Mouse (Mus musculus): ENCODE results near the gene H2afy2. TPM values are rescaled to one million over a fixed set of nuclear protein-coding genes. Genes with fewer than 3 reads are reported as not detected.

H2afy2 gene
- polyA plus RNA-seq, 1 experiment from 2014 or later, result 188 TPM

DNA sequence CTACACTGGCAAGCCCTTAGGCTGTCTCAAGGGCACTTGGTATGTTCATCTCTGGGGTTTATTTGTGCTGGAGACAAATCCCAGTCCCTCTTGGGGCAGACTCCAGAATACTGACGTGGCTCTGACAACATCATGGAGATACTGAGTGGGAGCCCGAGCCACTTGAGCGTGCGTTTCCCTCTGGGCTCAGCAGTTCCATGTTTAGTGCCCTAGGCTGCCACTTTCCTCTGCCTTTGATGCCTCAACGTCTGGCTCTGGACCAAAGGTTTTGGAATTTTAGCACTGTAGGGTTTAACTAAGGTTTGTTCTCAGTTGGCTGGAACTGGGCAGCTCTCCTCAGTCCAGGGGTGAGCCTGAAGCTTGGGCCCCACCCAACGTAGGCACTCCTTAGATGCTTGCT is 60.7 kb downstream of the H2afy2 start:
- WGBS, result 73% methylated on average over 6 of the region's 6 CpGs
- no peak for ATAC-seq
- DNase-seq (ENCODE audit: low spot score), result no peak

GRCm38 (mm10) chr10:61722215-61722614 is 61.7 kb downstream of the H2afy2 start:
- H3K4me2 ChIP-seq (ENCODE audit: low read length), result no peak overlapping the region
- DNase-seq (ENCODE audit: low spot score) (no peak), ATAC-seq (no peak)
- H3K4me3 ChIP-seq (ENCODE audit: low read depth, low read length), result no peak overlapping the region
- no peaks in the 10 kb centered on the region for H3K36me3 ChIP-seq (ENCODE audit: control insufficient read depth, insufficient read depth, low read length)
- no peaks in the 10 kb centered on the region for H3K9me3 ChIP-seq (replicated peaks; ENCODE audit: control insufficient read depth, low read length)
- no peaks in the 10 kb centered on the region for H3K4me1 ChIP-seq (ENCODE audit: control insufficient read depth, insufficient read depth, low read length)
- 87% methylated on average over 3 of the region's 3 CpGs for WGBS
- no peak overlapping the region for H3K9ac ChIP-seq (ENCODE audit: low read length)
- no peak overlapping the region for H3K27ac ChIP-seq (ENCODE audit: low read depth, low read length)
- H3K27me3 ChIP-seq (replicated peaks; ENCODE audit: control insufficient read depth, insufficient read depth, low read length), result no peaks in the 10 kb centered on the region

More for the DNA sequence above, 60.7 kb downstream of the H2afy2 start:
- H3K27me3 ChIP-seq (replicated peaks; ENCODE audit: control insufficient read depth, insufficient read depth, low read length), result no peaks in the 10 kb centered on the region
- H3K4me1 ChIP-seq (ENCODE audit: control insufficient read depth, insufficient read depth, low read length), result no peaks in the 10 kb centered on the region
- no peaks in the 10 kb centered on the region for H3K36me3 ChIP-seq (ENCODE audit: control insufficient read depth, insufficient read depth, low read length)
- H3K4me3 ChIP-seq (ENCODE audit: low read depth, low read length), result no peak overlapping the region
- no peaks in the 10 kb centered on the region for H3K9me3 ChIP-seq (replicated peaks; ENCODE audit: control insufficient read depth, low read length)
- H3K27ac ChIP-seq (ENCODE audit: low read depth, low read length), result no peak overlapping the region
- H3K9ac ChIP-seq (ENCODE audit: low read length), result no peak overlapping the region
- H3K4me2 ChIP-seq (ENCODE audit: low read length), result no peak overlapping the region

- no peak overlapping the region for H3K4me2 ChIP-seq (ENCODE audit: low read length)
- H3K27me3 ChIP-seq (replicated peaks; ENCODE audit: control insufficient read depth, insufficient read depth, low read length), result no peaks in the 10 kb centered on the region
- 88% methylated on average over 7 of the region's 7 CpGs for WGBS
- no peaks in the 10 kb centered on the region for H3K9me3 ChIP-seq (replicated peaks; ENCODE audit: control insufficient read depth, low read length)
- no peak for ATAC-seq
- H3K4me1 ChIP-seq (ENCODE audit: control insufficient read depth, insufficient read depth, low read length), result peaks cover 3% of the 10 kb centered on the region; the same call in 1 of the 2 replicates
- H3K36me3 ChIP-seq (ENCODE audit: control insufficient read depth, insufficient read depth, low read length), result no peaks in the 10 kb centered on the region
- no peak overlapping the region for H3K9ac ChIP-seq (ENCODE audit: low read length)
- DNase-seq (ENCODE audit: low spot score), result no peak
- no peak overlapping the region for H3K27ac ChIP-seq (ENCODE audit: low read depth, low read length)
- no peak overlapping the region for H3K4me3 ChIP-seq (ENCODE audit: low read depth, low read length)
Measured at GRCm38 (mm10) chr10:61720331-61720730, 63.6 kb downstream of the H2afy2 start.

DNA sequence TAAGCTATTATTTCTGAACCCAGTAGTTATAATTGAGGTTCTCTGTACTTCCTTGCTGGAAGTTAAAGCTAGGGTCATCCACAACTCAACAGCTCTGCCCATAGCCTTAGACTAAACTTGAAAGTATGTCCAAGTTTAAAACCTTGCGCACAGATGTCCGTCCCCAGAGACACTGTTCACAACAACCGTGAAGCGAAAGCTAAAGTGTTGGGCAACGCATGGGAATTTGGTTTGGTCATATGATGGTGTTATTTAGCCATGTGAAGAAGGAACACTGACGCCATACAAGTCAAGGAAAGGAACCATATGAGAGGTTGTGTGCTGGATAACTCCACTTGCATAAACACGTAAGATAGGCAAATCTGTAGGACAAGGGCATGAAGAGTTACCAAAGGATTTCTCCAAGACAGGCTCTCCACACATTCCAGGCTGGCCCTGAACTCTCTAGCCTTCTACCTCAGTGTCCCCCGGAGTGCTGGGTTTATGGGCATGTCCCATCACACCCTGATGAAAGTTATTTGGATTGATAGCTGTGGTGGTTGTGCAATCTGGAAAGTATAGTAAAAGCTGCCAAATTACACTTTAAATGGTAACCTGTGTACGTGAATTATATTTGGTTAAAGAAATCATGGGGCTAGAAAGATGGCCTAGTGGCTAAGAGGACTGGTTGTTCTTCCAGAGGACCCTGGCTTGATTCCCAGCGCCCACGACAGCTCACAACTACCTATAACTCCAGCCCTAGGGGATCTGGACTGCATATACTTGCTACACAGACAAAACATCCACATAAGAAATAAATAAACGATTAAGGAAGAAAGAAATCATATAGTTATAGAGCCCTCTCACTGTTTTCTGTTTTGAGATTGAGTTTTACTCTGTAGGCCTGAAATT is 66.3 kb downstream of the H2afy2 start:
- Histone ChIP-seq H3K36me3 (ENCODE audit: control insufficient read depth, insufficient read depth, low read length) (no peaks in the 10 kb centered on the region), H3K4me1 (ENCODE audit: control insufficient read depth, insufficient read depth, low read length) (peaks cover 3% of the 10 kb centered on the region; the same call in 1 of the 2 replicates), H3K4me3 (ENCODE audit: low read depth, low read length) (no peak overlapping the region), H3K4me2 (ENCODE audit: low read length) (no peak overlapping the region), H3K9me3 (replicated peaks; ENCODE audit: control insufficient read depth, low read length) (no peaks in the 10 kb centered on the region), H3K27me3 (replicated peaks; ENCODE audit: control insufficient read depth, insufficient read depth, low read length) (no peaks in the 10 kb centered on the region), H3K9ac (ENCODE audit: low read length) (no peak overlapping the region), H3K27ac (ENCODE audit: low read depth, low read length) (no peak overlapping the region)
- ATAC-seq (no peak), DNase-seq (ENCODE audit: low spot score) (no peak)
- 90% methylated on average over 12 of the region's 12 CpGs for WGBS

DNA sequence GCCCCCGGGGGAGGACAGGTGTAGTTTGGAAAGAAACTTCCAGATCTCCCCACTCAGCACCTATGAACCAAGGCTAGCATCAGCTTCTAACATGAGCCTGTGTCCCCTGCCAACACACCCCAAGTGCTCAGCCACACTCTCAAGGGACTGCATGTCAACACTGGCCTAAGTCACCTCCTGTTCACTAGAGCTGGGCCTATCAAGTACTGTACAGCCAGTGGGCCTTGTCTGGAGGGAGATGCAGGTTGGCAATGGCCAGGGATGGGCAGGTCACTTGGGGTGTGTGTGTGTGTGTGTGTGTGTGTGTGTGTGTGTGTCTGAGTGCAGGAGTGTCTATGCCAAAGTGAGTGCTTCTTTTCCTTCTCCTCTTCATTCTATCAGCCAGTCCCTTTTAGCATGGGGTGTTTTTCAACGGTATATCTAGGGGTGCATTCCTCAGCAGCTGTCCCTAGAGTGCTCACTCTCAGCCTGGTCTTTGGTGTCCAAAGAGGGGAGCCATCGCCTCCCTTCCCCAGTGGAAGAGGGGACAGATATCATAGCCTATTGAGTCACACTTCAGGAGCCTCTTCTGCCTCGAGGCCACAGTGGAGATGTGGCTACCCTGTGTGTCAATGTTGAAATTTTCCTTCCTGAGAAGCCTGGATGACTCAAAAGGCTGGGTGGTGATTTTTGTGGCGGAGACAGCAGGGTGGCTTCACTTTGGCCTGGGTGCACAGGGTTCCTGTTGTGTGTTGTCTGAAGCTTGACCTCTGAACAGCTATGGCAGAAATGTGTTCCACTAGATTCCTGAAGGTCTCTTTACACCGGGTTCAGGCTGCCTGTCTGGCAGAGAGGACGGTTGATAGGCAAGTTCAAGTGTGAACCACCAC is 67.7 kb downstream of the H2afy2 start:
- 73% methylated on average over 7 of the region's 7 CpGs for WGBS
- ATAC-seq, result no peak
- Histone ChIP-seq H3K9me3 (replicated peaks; ENCODE audit: control insufficient read depth, low read length) (no peaks in the 10 kb centered on the region), H3K27me3 (replicated peaks; ENCODE audit: control insufficient read depth, insufficient read depth, low read length) (no peaks in the 10 kb centered on the region), H3K27ac (ENCODE audit: low read depth, low read length) (no peak overlapping the region), H3K4me1 (ENCODE audit: control insufficient read depth, insufficient read depth, low read length) (peaks cover 3% of the 10 kb centered on the region; the same call in 1 of the 2 replicates), H3K9ac (ENCODE audit: low read length) (no peak overlapping the region), H3K36me3 (ENCODE audit: control insufficient read depth, insufficient read depth, low read length) (no peaks in the 10 kb centered on the region), H3K4me2 (ENCODE audit: low read length) (peak overlapping the region; percentile 78; the same call in 1 of the 2 replicates), H3K4me3 (ENCODE audit: low read depth, low read length) (no peak overlapping the region)
- no peak for DNase-seq (ENCODE audit: low spot score)

- DNase-seq (ENCODE audit: low spot score) (no peak), ATAC-seq (peak; percentile 34; the same call in 1 of the 2 replicates)
- Histone ChIP-seq H3K9ac (ENCODE audit: low read length) (peak overlapping the region; percentile 55), H3K27me3 (replicated peaks; ENCODE audit: control insufficient read depth, insufficient read depth, low read length) (no peaks in the 10 kb centered on the region), H3K4me3 (ENCODE audit: low read depth, low read length) (peak overlapping the region; percentile 42), H3K4me2 (ENCODE audit: low read length) (peak overlapping the region; percentile 78), H3K4me1 (ENCODE audit: control insufficient read depth, insufficient read depth, low read length) (peaks cover 3% of the 10 kb centered on the region; the same call in 1 of the 2 replicates), H3K9me3 (replicated peaks; ENCODE audit: control insufficient read depth, low read length) (no peaks in the 10 kb centered on the region), H3K27ac (ENCODE audit: low read depth, low read length) (no peak overlapping the region), H3K36me3 (ENCODE audit: control insufficient read depth, insufficient read depth, low read length) (no peaks in the 10 kb centered on the region)
- WGBS, result 1% methylated on average over 10 of the region's 11 CpGs
Measured at GRCm38 (mm10) chr10:61715462-61715837, 68.5 kb downstream of the H2afy2 start.

DNA sequence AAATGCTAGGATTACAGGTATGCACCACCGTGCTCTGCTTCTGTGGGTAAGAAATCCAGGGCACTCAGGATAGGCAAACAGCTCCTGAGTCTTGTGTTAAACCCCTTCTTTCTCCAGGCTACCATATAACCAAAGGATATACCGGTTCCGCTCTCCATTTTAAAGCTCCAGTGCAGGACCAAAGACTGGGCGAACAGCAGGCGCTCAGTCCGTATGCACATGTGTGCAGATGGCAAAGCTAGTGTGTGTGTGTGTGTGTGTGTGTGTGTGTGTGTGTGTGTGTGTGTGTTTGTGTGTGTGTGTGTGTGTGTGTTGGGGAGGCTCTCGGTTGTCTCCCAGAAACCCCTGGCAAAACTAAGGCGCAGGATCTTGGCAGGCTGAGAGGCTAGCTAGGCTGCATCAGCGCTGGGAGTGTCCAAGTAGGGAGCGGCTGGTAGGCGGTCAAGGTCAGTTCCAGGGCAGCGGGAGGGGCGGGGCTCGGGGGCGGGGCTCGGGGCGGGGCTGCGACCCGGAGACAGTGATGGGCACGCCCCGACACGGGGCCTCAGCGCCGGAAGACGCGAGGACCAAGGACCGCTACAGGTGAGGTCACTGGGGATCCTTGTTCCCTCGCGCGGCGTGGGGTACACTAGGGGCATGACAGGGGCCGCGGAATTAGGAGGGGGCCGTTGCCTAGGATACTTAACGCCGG is 69.0 kb downstream of the H2afy2 start, which contains the start of gene Aifm2:
TSS of gene Aifm2 (plus strand) at position 493 of the 691 bp plus-strand sequence.
- WGBS, result 15% methylated on average over 29 of the region's 36 CpGs
- Histone ChIP-seq H3K27me3 (replicated peaks; ENCODE audit: control insufficient read depth, insufficient read depth, low read length) (no peaks in the 10 kb centered on the region), H3K4me2 (ENCODE audit: low read length) (peak within 1 kb of the TSS; percentile 78), H3K9me3 (replicated peaks; ENCODE audit: control insufficient read depth, low read length) (no peaks in the 10 kb centered on the region), H3K9ac (ENCODE audit: low read length) (peak within 1 kb of the TSS; percentile 55), H3K4me3 (ENCODE audit: low read depth, low read length) (peak within 1 kb of the TSS; percentile 42), H3K36me3 (ENCODE audit: control insufficient read depth, insufficient read depth, low read length) (no peaks in the 10 kb centered on the region), H3K4me1 (ENCODE audit: control insufficient read depth, insufficient read depth, low read length) (peaks cover 3% of the 10 kb centered on the region; the same call in 1 of the 2 replicates), H3K27ac (ENCODE audit: low read depth, low read length) (no peak within 1 kb of the TSS)
- ATAC-seq (peak; percentile 62), DNase-seq (ENCODE audit: low spot score) (peak; percentile 44)

DNA sequence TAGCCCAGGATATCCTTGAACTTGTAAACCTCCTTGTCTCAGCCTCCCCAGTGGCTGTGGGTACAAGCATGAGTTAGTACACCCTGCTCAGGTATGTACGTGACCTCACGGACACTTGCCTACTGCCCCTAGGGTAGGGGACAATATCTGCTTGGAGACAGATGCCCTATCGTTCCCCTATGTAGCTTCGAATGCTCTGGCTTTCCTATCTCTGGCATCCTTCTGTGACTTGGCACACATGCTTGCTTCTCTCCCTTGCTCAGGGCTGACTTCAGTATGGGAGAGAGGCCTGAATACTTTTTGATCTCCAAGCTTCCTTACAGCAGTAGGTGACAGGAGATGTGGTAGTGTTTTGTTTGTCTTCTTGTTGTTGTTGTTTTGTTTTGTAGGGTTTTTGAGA is 69.8 kb downstream of the H2afy2 start:
- H3K9ac ChIP-seq (ENCODE audit: low read length), result no peak overlapping the region
- no peak overlapping the region for H3K27ac ChIP-seq (ENCODE audit: low read depth, low read length)
- no peaks in the 10 kb centered on the region for H3K9me3 ChIP-seq (replicated peaks; ENCODE audit: control insufficient read depth, low read length)
- no peaks in the 10 kb centered on the region for H3K27me3 ChIP-seq (replicated peaks; ENCODE audit: control insufficient read depth, insufficient read depth, low read length)
- no peak overlapping the region for H3K4me2 ChIP-seq (ENCODE audit: low read length)
- H3K4me3 ChIP-seq (ENCODE audit: low read depth, low read length), result no peak overlapping the region
- ATAC-seq, result no peak
- no peaks in the 10 kb centered on the region for H3K36me3 ChIP-seq (ENCODE audit: control insufficient read depth, insufficient read depth, low read length)
- H3K4me1 ChIP-seq (ENCODE audit: control insufficient read depth, insufficient read depth, low read length), result peaks cover 3% of the 10 kb centered on the region; the same call in 1 of the 2 replicates
- no peak for DNase-seq (ENCODE audit: low spot score)
- 91% methylated on average over 4 of the region's 4 CpGs for WGBS

All from forebrain, embryonic 14.5 days (tissue).